Comparison of ENCODE assay signal across 10 mouse cellular contexts in the genomic region with DNA sequence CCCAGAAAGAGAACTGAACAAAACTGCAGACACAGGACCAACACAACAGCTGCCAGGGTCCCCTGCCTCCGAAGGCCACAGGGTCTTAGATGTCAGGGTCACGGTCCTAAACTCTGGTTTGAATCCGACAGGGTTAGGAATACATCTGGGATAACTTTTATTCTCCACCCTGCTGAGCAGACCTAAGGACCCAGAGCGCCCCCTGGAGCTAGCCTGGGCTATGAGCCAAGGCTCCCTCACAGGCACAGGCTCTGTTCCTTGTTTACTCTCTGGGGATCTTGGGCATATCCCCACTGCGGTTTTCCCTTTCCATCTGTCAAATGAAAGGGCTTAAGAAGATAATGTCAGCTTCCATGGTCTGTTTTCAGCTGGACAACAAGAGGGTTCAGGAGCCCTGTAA. TPM values are rescaled to one million over a fixed set of nuclear protein-coding genes. Genes with fewer than 3 reads are reported as not detected.
A peak's percentile ranks its signal among the peaks of the same experiment; 100 is the strongest.
DNase-seq lines count a peak whose midpoint lies in the region; TF ChIP-seq lines count a peak whose summit lies in the region.
"Had no signal": no experiment of that assay in that cellular context is flagged by ENCODE, and none has a peak within 500 bp of the region (broad histone marks: within the 10 kb centered on the region; RNA-seq: fewer than 3 reads in every experiment).

No protein-coding gene starts in this region.

- no peaks in the 10 kb centered on the region for H3K36me3 ChIP-seq in heart, adult 2 months (ENCODE audit: control insufficient read depth, insufficient read depth, low read length)
- H3K36me3 ChIP-seq: lung, embryonic 15.5 days had no signal

- peak; percentile 62 for TF ChIP-seq CTCF in heart, adult 2 months (IDR thresholded peaks at IDR 0.05)

- no peaks in the 10 kb centered on the region for H3K79me2 ChIP-seq in heart, adult 2 months (replicated peaks; ENCODE audit: control insufficient read depth, insufficient read depth, low read length)

- H3K4me1 ChIP-seq in heart, adult 2 months (ENCODE audit: control insufficient read depth, insufficient read depth, low read length), result peaks cover 2% of the 10 kb centered on the region; the same call in 1 of the 2 replicates
- H3K4me1 ChIP-seq: lung, embryonic 15.5 days had no signal

- H3K4me3 ChIP-seq in heart, adult 2 months, result no peak overlapping the region
- H3K4me3 ChIP-seq: erythroblast, embryonic 14.5 days; lung, embryonic 15.5 days had no signal

- H3K9ac ChIP-seq in heart, adult 2 months (ENCODE audit: low read depth, low read length), result no peak overlapping the region
- H3K9ac ChIP-seq: lung, embryonic 15.5 days had no signal

- TF ChIP-seq POLR2A in heart, adult 2 months (IDR thresholded peaks at IDR 0.05; ENCODE audit: insufficient read depth, low read depth, low read length), result no peak

- intact Hi-C loops in heart, adult 2 months (cut with DNase I), result no loop called here
- intact Hi-C loops in heart, postnatal 10 days (cut with DNase I), result loop anchor here (5.0 kb wide), 1 partner anchor 41 kb away; no protein-coding TSS in a partner anchor
- intact Hi-C loops in heart, postnatal 14 days (cut with DNase I), result no loop called here
- intact Hi-C loops in gastrocnemius, postnatal 36 days (cut with DNase I), result no loop called here

- H3K27ac ChIP-seq in heart, adult 2 months, result no peak overlapping the region
- H3K27ac ChIP-seq: lung, embryonic 15.5 days had no signal

- WGBS in heart, adult 2 months, result 45% methylated on average over 5 of the region's 5 CpGs

- TF ChIP-seq EP300 in heart, adult 2 months (IDR thresholded peaks at IDR 0.05; ENCODE audit: insufficient read depth, low read depth, low read length), result no peak

- no peaks in the 10 kb centered on the region for H3K27me3 ChIP-seq in heart, adult 2 months (ENCODE audit: control insufficient read depth, insufficient read depth, low read length)
- H3K27me3 ChIP-seq: lung, embryonic 15.5 days had no signal

- peak; percentile 35 to 49 for DNase-seq in heart, adult 2 months
- no peak for DNase-seq in heart, postnatal 10 days
- DNase-seq in testis, postnatal 10 days (ENCODE audit: low spot score), result peak; percentile 79
- no peak for DNase-seq in testis, postnatal 14 days (ENCODE audit: low spot score)
- DNase-seq in heart, postnatal 14 days, result peak; percentile 42 to 48
- DNase-seq in thymus, postnatal 4 days, result peak; percentile 68
- no peak for DNase-seq in gastrocnemius, postnatal 36 days
- no peak for DNase-seq in left cerebral cortex, adult 11 months (ENCODE audit: low spot score)

RNA-seq across cellular contexts. Expression of a gene that starts 59.1 kb away (rescaled TPM):
- 10 to 100 TPM; 23.9 to 25.9 TPM for total RNA-seq in heart, adult 2 months (2021)
- 25.2 and 30.0 TPM in 2 replicates for polyA plus RNA-seq in heart, adult 2 months (2012; rRNA removed)
- total RNA-seq in heart, postnatal 10 days (2021), result 10 to 100 TPM; 82.5 to 85.2 TPM
- total RNA-seq in heart, postnatal 14 days (2021), result 10 to 100 TPM; 41.9 to 43.5 TPM
- total RNA-seq in gastrocnemius, postnatal 36 days (2021), result 10 to 100 TPM in 1 of 2 experiments, 1 to 10 TPM in 1; 9.0 to 14.9 TPM

Comparison
In these comparisons a context has a peak if more than half of its experiments do, and no peak if none do; other contexts are left out.
1. DNase-seq: peak in heart, adult 2 months (2 of 2), testis, postnatal 10 days (single experiment), heart, postnatal 14 days (2 of 2) and thymus, postnatal 4 days (single experiment); none in heart, postnatal 10 days (0 of 2), testis, postnatal 14 days (single experiment), gastrocnemius, postnatal 36 days (0 of 2) and left cerebral cortex, adult 11 months (single experiment).